Mouse (Mus musculus) left cerebral cortex, postnatal 4 days (tissue): ENCODE measurements around the gene Gpi1. TPM values are rescaled to one million over a fixed set of nuclear protein-coding genes. Genes with fewer than 3 reads are reported as not detected.
A peak's percentile ranks its signal among the peaks of the same experiment; 100 is the strongest.
"Not testable (repeated sequence)": the region's sequence is repeated elsewhere in the genome, so short reads cannot be mapped to it uniquely, and the experiment has no call there.

Source experiments
- DNase-seq: peaks from one replicate; pipeline ENCODE4 v3.0.0-alpha.2; 2022
- intact Hi-C: fragments of 180-260 bp; cut with DNase I; formaldehyde crosslinking; loops from one replicate; pipeline ENCODE4 v1.15.1; 2025
- total RNA-seq, 2 experiments: library from RNA; stranded (reverse); gene quantifications; 2 replicates each; pipeline ENCODE4 v1.2.3; 2021

Gene Gpi1
- total RNA-seq, 2 experiments from 2014 or later, result 317 to 394 TPM

GRCm38 (mm10) chr7:34195632-34196031 lies 34.5 kb downstream of the Gpi1 start:
- intact Hi-C loops, result no loop called here
- no peak for DNase-seq

- DNase-seq, result no peak
- intact Hi-C loops, result no loop called here
Measured at GRCm38 (mm10) chr7:34192825-34193224, 37.3 kb downstream of the Gpi1 start.

GRCm38 (mm10) chr7:34189376-34189989 lies 40.7 kb downstream of the Gpi1 start:
- intact Hi-C loops, result no loop called here
- no peak for DNase-seq

- DNase-seq, result no peak
Measured at GRCm38 (mm10) chr7:34183794-34184193, 46.3 kb downstream of the Gpi1 start.

GRCm38 (mm10) chr7:34183356-34183755 lies 46.8 kb downstream of the Gpi1 start:
- intact Hi-C loops, result no loop called here
- DNase-seq, result no peak

More at GRCm38 (mm10) chr7:34183794-34184193, 46.3 kb downstream of the Gpi1 start:
- intact Hi-C loops, result no loop called here

GRCm38 (mm10) chr7:34176241-34176640 lies 53.9 kb downstream of the Gpi1 start:
- intact Hi-C loops, DNase-seq: not testable (repeated sequence)

GRCm38 (mm10) chr7:34172251-34172650 lies 57.9 kb downstream of the Gpi1 start:
- DNase-seq, result no peak
- intact Hi-C loops, result no loop called here

- intact Hi-C loops, result no loop called here
- no peak for DNase-seq
Measured at GRCm38 (mm10) chr7:34169454-34169853, 60.7 kb downstream of the Gpi1 start, which contains the start of gene Uba2. Gene Uba2, minus strand, starts transcription at chr7:34169599.

- peak; percentile 91 for DNase-seq
- intact Hi-C loops, result no loop called here
Measured at GRCm38 (mm10) chr7:34168470-34169251, 61.5 kb downstream of the Gpi1 start.

- peak; percentile 8 for DNase-seq
- intact Hi-C loops, result no loop called here
Measured at GRCm38 (mm10) chr7:34167766-34168469, 62.2 kb downstream of the Gpi1 start.

GRCm38 (mm10) chr7:34166850-34167249 lies 63.3 kb downstream of the Gpi1 start:
- intact Hi-C loops, result no loop called here
- DNase-seq, result peak; percentile 20

- intact Hi-C loops, result no loop called here
- DNase-seq, result no peak
Measured at GRCm38 (mm10) chr7:34165999-34166398, 64.1 kb downstream of the Gpi1 start.

GRCm38 (mm10) chr7:34164671-34165070 lies 65.5 kb downstream of the Gpi1 start:
- DNase-seq, result no peak
- intact Hi-C loops, result no loop called here

GRCm38 (mm10) chr7:34159167-34159566 lies 71.0 kb downstream of the Gpi1 start:
- intact Hi-C loops, result no loop called here

GRCm38 (mm10) chr7:34157994-34158393 lies 72.1 kb downstream of the Gpi1 start:
- intact Hi-C loops, result no loop called here

More at GRCm38 (mm10) chr7:34159167-34159566, 71.0 kb downstream of the Gpi1 start:
- no peak for DNase-seq

More at GRCm38 (mm10) chr7:34157994-34158393, 72.1 kb downstream of the Gpi1 start:
- DNase-seq, result no peak

Other genes with a start within 250 kb of the Gpi1 start
- not detected for gene Scgb2b27, start 216.4 kb downstream of the Gpi1 start, total RNA-seq
- gene Scgb1b27, start 208.9 kb downstream of the Gpi1 start, total RNA-seq, result not detected
- gene Scgb1b30, start 134.9 kb downstream of the Gpi1 start, total RNA-seq, result not detected
- 10 to 100 TPM; 24.4 to 28.6 TPM for gene Wtip, start 97.1 kb downstream of the Gpi1 start, total RNA-seq
- gene Uba2, start 60.7 kb downstream of the Gpi1 start, total RNA-seq, result 10 to 100 TPM; 83.1 to 84.0 TPM
- gene Pdcd2l, start 33.7 kb downstream of the Gpi1 start, total RNA-seq, result 10 to 100 TPM; 30.4 to 30.6 TPM
- gene Gm6096, start 20.7 kb upstream of the Gpi1 start, total RNA-seq, result not detected
- gene 4931406P16Rik, start 83.2 kb upstream of the Gpi1 start, total RNA-seq, result 10 to 100 TPM; 50.3 to 64.9 TPM
- gene Lsm14a, start 163.0 kb upstream of the Gpi1 start, total RNA-seq, result 10 to 100 TPM; 65.5 to 81.3 TPM